Mouse (Mus musculus): Measurements from ENCODE around the gene Hspa2. TPM values are rescaled to one million over a fixed set of nuclear protein-coding genes. Genes with fewer than 3 reads are reported as not detected.

The Hspa2 gene
- polyA plus RNA-seq, 1 experiment from 2014 or later: 5.7 TPM

DNA sequence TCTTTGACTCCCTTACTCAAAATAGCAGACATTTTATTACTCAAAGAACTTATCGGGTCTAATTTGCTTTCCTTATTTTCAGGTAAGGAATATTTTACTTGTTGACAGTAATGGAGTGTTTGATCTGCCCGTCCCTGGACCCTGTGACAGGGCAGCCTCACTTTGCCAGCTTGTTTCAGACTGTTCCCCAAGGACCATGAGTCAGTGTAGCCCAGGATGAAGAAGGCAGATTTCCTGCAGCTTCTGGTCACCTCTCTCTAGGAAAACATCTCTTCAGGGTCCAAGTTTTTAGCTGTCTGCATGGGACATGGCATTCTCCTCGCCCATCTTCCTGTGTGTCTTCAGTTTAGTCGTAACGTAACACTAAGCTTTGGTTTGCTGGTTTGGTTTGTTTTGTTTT lies 6.7 kb upstream of the Hspa2 start:
- 88% methylated on average over 5 of the region's 5 CpGs for WGBS
- ATAC-seq (ENCODE audit: low read depth): no peak
- Histone ChIP-seq H3K9me3 (ENCODE audit: control insufficient read depth, low read length) (no peaks in the 10 kb centered on the region), H3K9ac (replicated peaks; ENCODE audit: low read depth, low read length) (no peak overlapping the region), H3K4me2 (ENCODE audit: low read depth, low read length) (no peak overlapping the region), H3K36me3 (ENCODE audit: control insufficient read depth, insufficient read depth, low read length) (no peaks in the 10 kb centered on the region), H3K4me3 (ENCODE audit: low read depth, low read length) (no peak overlapping the region), H3K4me1 (ENCODE audit: control insufficient read depth, insufficient read depth, low read length) (no peaks in the 10 kb centered on the region), H3K27me3 (ENCODE audit: control insufficient read depth, insufficient read depth, low read length) (0 out of 2 replicates have a peak, but pooled peaks cover 2% of the 10 kb centered on the region), H3K27ac (ENCODE audit: low read depth, low read length) (no peak overlapping the region)

DNA sequence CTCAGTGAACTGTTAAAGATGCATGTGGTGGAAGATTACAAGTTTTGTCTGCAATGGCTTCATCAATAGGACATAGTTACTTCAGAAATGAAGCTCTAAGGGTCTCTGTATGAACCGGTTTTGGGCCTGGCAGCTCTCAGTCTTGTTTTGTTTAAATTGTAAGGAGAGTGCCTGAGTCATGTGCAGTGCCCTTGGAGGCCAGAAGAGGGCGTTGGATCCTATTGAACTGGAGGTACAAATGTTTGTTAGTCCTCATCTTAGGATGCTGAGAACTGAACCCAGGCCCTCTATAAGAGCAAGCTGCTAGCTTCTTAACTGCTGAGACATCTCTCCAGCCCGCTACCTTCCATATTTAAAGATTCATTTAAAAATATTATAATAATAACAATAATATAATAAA lies 2.3 kb upstream of the Hspa2 start:
- WGBS: 58% methylated on average over 3 of the region's 3 CpGs
- Histone ChIP-seq H3K4me2 (ENCODE audit: low read depth, low read length) (no peak overlapping the region), H3K36me3 (ENCODE audit: control insufficient read depth, insufficient read depth, low read length) (no peaks in the 10 kb centered on the region), H3K4me3 (ENCODE audit: low read depth, low read length) (no peak overlapping the region), H3K4me1 (ENCODE audit: control insufficient read depth, insufficient read depth, low read length) (peaks cover 10% of the 10 kb centered on the region), H3K27ac (ENCODE audit: low read depth, low read length) (no peak overlapping the region), H3K9me3 (ENCODE audit: control insufficient read depth, low read length) (no peaks in the 10 kb centered on the region), H3K9ac (replicated peaks; ENCODE audit: low read depth, low read length) (no peak overlapping the region), H3K27me3 (ENCODE audit: control insufficient read depth, insufficient read depth, low read length) (peaks cover 16% of the 10 kb centered on the region)
- ATAC-seq (ENCODE audit: low read depth): no peak

DNA sequence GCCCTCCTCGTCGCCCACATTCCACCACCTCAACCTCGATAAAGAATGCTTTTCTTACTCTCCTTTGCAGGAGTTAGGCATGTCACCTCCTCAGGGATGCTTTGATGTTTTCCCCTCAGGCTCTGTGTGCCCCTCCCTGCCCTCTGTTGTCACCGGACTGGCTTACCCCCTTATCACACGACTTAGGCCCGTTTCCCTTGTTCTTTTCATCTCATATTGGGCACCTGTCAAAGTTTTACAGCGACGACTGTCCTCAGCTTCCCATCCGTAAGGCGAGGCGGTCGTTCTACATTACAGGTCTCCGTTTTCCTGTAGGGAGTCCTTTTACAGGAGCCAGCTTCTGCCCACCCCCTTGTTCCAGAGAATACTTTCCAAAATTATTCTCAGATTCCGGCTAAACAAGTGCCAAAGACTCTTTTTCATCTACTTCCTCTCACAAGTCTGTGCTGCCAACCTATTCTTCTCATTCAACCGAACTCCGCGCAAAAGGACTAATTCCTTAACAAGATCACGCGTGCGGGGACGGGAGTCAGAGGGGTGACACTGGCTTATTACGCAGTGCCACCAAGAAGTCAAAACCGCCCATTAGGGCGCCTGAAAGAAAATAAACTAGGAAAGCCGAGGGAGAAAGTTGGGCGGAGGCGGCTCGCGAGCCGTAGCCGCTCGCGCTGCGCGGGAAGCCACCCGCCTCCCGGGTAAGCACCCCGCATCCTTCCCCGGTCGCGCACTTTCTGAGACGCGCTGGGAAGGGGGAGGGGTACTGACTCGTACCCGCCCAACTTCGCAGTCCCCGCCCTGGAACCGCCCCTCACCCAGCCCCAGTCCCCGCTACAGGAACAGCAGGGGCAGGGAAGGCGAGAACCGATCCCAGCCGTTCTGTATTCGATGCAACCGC lies 738 bp upstream of the Hspa2 start:
- peaks cover 10% of the 10 kb centered on the region for H3K4me1 ChIP-seq (ENCODE audit: control insufficient read depth, insufficient read depth, low read length)
- H3K4me3 ChIP-seq (ENCODE audit: low read depth, low read length): peak overlapping the region; percentile 67
- H3K27ac ChIP-seq (ENCODE audit: low read depth, low read length): peak overlapping the region; percentile 84
- ATAC-seq (ENCODE audit: low read depth): peak; percentile 89
- WGBS: under 1% methylated on average over 54 of the region's 54 CpGs
- peak overlapping the region; percentile 56; the same call in 1 of the 2 replicates for H3K9ac ChIP-seq (replicated peaks; ENCODE audit: low read depth, low read length)
- H3K9me3 ChIP-seq (ENCODE audit: control insufficient read depth, low read length): no peaks in the 10 kb centered on the region
- H3K4me2 ChIP-seq (ENCODE audit: low read depth, low read length): peak overlapping the region; percentile 80
- H3K36me3 ChIP-seq (ENCODE audit: control insufficient read depth, insufficient read depth, low read length): no peaks in the 10 kb centered on the region
- H3K27me3 ChIP-seq (ENCODE audit: control insufficient read depth, insufficient read depth, low read length): peaks cover 27% of the 10 kb centered on the region

DNA sequence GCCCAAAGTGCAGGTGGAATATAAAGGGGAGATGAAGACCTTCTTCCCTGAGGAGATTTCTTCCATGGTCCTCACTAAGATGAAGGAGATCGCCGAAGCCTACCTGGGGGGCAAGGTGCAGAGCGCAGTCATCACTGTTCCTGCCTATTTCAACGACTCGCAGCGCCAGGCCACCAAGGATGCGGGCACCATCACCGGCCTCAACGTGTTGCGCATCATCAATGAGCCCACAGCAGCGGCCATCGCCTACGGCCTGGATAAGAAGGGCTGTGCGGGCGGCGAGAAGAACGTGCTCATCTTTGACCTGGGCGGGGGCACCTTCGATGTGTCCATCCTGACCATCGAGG lies 833 bp downstream of the Hspa2 start:
- peaks cover 10% of the 10 kb centered on the region for H3K4me1 ChIP-seq (ENCODE audit: control insufficient read depth, insufficient read depth, low read length)
- 9% methylated on average over 20 of the region's 20 CpGs for WGBS
- H3K4me3 ChIP-seq (ENCODE audit: low read depth, low read length): peak overlapping the region; percentile 67
- peaks cover 27% of the 10 kb centered on the region for H3K27me3 ChIP-seq (ENCODE audit: control insufficient read depth, insufficient read depth, low read length)
- peak overlapping the region; percentile 80 for H3K4me2 ChIP-seq (ENCODE audit: low read depth, low read length)
- no peaks in the 10 kb centered on the region for H3K9me3 ChIP-seq (ENCODE audit: control insufficient read depth, low read length)
- H3K36me3 ChIP-seq (ENCODE audit: control insufficient read depth, insufficient read depth, low read length): no peaks in the 10 kb centered on the region
- no peak for ATAC-seq (ENCODE audit: low read depth)
- H3K27ac ChIP-seq (ENCODE audit: low read depth, low read length): no peak overlapping the region
- no peak overlapping the region for H3K9ac ChIP-seq (replicated peaks; ENCODE audit: low read depth, low read length)

DNA sequence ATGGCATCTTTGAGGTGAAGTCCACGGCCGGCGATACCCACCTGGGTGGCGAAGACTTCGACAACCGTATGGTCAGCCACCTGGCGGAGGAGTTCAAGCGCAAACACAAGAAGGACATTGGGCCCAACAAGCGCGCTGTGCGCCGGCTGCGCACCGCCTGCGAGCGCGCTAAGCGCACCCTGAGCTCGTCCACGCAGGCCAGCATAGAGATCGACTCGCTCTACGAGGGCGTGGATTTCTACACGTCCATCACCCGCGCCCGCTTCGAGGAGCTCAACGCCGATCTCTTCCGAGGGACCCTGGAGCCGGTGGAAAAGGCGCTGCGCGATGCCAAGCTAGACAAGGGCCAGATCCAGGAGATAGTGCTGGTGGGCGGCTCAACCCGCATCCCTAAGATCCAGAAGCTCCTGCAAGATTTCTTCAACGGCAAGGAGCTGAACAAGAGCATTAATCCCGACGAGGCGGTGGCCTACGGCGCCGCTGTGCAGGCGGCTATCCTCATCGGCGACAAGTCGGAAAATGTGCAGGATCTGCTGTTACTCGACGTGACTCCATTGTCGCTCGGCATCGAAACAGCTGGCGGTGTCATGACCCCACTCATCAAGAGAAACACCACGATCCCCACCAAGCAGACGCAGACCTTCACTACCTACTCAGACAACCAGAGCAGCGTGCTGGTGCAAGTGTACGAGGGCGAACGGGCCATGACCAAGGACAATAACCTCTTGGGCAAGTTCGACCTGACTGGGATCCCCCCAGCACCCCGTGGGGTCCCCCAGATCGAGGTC lies 1.4 kb downstream of the Hspa2 start:
- Histone ChIP-seq H3K27ac (ENCODE audit: low read depth, low read length) (no peak overlapping the region), H3K9ac (replicated peaks; ENCODE audit: low read depth, low read length) (no peak overlapping the region), H3K36me3 (ENCODE audit: control insufficient read depth, insufficient read depth, low read length) (no peaks in the 10 kb centered on the region), H3K4me2 (ENCODE audit: low read depth, low read length) (peak overlapping the region; percentile 80), H3K4me3 (ENCODE audit: low read depth, low read length) (peak overlapping the region; percentile 67), H3K27me3 (ENCODE audit: control insufficient read depth, insufficient read depth, low read length) (peaks cover 27% of the 10 kb centered on the region), H3K4me1 (ENCODE audit: control insufficient read depth, insufficient read depth, low read length) (peaks cover 10% of the 10 kb centered on the region), H3K9me3 (ENCODE audit: control insufficient read depth, low read length) (no peaks in the 10 kb centered on the region)
- 3% methylated on average over 64 of the region's 64 CpGs for WGBS
- ATAC-seq (ENCODE audit: low read depth): no peak

DNA sequence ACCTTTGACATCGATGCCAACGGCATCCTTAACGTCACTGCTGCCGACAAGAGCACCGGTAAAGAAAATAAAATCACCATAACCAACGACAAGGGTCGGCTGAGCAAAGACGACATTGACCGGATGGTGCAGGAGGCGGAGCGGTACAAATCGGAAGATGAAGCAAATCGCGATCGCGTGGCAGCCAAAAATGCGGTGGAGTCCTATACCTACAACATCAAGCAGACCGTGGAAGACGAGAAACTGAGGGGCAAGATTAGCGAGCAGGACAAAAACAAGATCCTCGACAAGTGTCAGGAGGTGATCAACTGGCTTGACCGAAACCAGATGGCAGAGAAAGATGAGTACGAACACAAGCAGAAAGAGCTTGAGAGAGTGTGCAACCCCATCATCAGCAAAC lies 2.0 kb downstream of the Hspa2 start:
- H3K4me1 ChIP-seq (ENCODE audit: control insufficient read depth, insufficient read depth, low read length): peaks cover 10% of the 10 kb centered on the region
- peak overlapping the region; percentile 67; the same call in 1 of the 2 replicates for H3K4me3 ChIP-seq (ENCODE audit: low read depth, low read length)
- H3K27ac ChIP-seq (ENCODE audit: low read depth, low read length): no peak overlapping the region
- no peak for ATAC-seq (ENCODE audit: low read depth)
- H3K36me3 ChIP-seq (ENCODE audit: control insufficient read depth, insufficient read depth, low read length): no peaks in the 10 kb centered on the region
- peaks cover 27% of the 10 kb centered on the region for H3K27me3 ChIP-seq (ENCODE audit: control insufficient read depth, insufficient read depth, low read length)
- H3K4me2 ChIP-seq (ENCODE audit: low read depth, low read length): peak overlapping the region; percentile 80; the same call in 1 of the 2 replicates
- no peak overlapping the region for H3K9ac ChIP-seq (replicated peaks; ENCODE audit: low read depth, low read length)
- no peaks in the 10 kb centered on the region for H3K9me3 ChIP-seq (ENCODE audit: control insufficient read depth, low read length)
- 2% methylated on average over 23 of the region's 23 CpGs for WGBS

DNA sequence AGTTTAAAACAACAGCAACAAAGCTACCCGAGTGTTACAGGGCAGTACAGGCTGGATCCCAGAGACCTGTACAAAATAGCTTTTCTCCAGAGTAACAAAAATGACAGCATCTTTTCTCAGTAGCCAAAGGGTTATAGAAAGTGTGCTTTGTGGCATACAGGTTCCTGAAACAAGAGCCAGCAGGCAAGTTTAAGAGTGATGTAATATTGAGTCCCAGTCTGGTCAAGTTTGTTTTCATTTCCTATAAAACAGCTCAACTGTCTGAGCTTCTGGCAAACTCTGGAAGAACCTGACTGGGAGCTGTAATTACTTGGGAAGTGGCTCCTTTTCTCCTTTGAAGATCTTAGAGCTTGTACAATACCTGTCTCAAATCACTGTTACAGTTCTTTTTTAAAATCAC lies 3.2 kb downstream of the Hspa2 start:
- ATAC-seq (ENCODE audit: low read depth): no peak
- H3K4me3 ChIP-seq (ENCODE audit: low read depth, low read length): no peak overlapping the region
- H3K9me3 ChIP-seq (ENCODE audit: control insufficient read depth, low read length): no peaks in the 10 kb centered on the region
- H3K4me2 ChIP-seq (ENCODE audit: low read depth, low read length): no peak overlapping the region
- H3K4me1 ChIP-seq (ENCODE audit: control insufficient read depth, insufficient read depth, low read length): peaks cover 10% of the 10 kb centered on the region
- WGBS: 50% methylated on average over 1 of the region's 1 CpGs
- no peak overlapping the region for H3K9ac ChIP-seq (replicated peaks; ENCODE audit: low read depth, low read length)
- H3K27ac ChIP-seq (ENCODE audit: low read depth, low read length): no peak overlapping the region
- no peaks in the 10 kb centered on the region for H3K36me3 ChIP-seq (ENCODE audit: control insufficient read depth, insufficient read depth, low read length)
- H3K27me3 ChIP-seq (ENCODE audit: control insufficient read depth, insufficient read depth, low read length): peaks cover 25% of the 10 kb centered on the region

DNA sequence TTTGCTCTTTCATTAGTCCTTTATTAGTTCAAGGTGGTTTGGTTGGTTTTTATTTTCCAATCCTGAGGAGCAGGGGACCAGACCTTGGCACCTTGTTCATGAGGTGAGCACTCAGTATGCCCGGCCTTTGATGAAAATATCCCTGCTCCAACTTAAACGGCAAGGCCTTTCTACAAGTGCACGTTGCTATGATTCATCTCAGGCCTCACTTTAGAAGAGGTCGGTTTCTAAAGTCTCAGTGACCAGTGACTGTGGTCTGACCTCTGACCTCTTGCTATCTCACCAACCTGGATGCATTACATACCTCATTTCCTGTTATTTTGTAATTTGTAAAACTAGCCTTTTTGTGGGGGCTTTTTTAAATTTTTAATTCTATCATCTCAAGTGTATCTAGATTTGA lies 5.2 kb downstream of the Hspa2 start:
- Histone ChIP-seq H3K27ac (ENCODE audit: low read depth, low read length) (no peak overlapping the region), H3K9ac (replicated peaks; ENCODE audit: low read depth, low read length) (no peak overlapping the region), H3K4me3 (ENCODE audit: low read depth, low read length) (no peak overlapping the region), H3K27me3 (ENCODE audit: control insufficient read depth, insufficient read depth, low read length) (peaks cover 23% of the 10 kb centered on the region), H3K4me1 (ENCODE audit: control insufficient read depth, insufficient read depth, low read length) (peaks cover 3% of the 10 kb centered on the region; the same call in 1 of the 2 replicates), H3K36me3 (ENCODE audit: control insufficient read depth, insufficient read depth, low read length) (no peaks in the 10 kb centered on the region), H3K9me3 (ENCODE audit: control insufficient read depth, low read length) (no peaks in the 10 kb centered on the region), H3K4me2 (ENCODE audit: low read depth, low read length) (no peak overlapping the region)
- 71% methylated on average over 4 of the region's 4 CpGs for WGBS
- ATAC-seq (ENCODE audit: low read depth): no peak
